Mouse (Mus musculus) large intestine, adult 2 months (tissue): ENCODE data around the gene H6pd. TPM values are rescaled to one million over a fixed set of nuclear protein-coding genes. Genes with fewer than 3 reads are reported as not detected.
"Not testable (repeated sequence)": the region's sequence is repeated elsewhere in the genome, so short reads cannot be mapped to it uniquely, and the experiment has no call there.

ENCODE experiments used
- DNase-seq: peaks from one replicate; pipeline ENCODE4 v3.0.0-alpha.2; 2012; ENCODE audit warnings: low read depth, low spot score
- WGBS: fragments of 180-500 bp; shearing (Covaris S2); methylation state at CpG from one replicate; pipeline ENCODE4 v1.1.7; 2018; 5-methylcytosine and 5-hydroxymethylcytosine counted together
- polyA plus RNA-seq: library from polyadenylated mRNA; depleted of rRNA; stranded (reverse); fragments of >200 nt; gene quantifications from 2 replicates; pipeline ENCODE4 v1.2.3, GENCODE M21; 2012; rRNA removed

H6pd gene
- 13.3 and 22.7 TPM in 2 replicates for polyA plus RNA-seq

- 3% methylated on average over 52 of the region's 52 CpGs for WGBS
- no peak for DNase-seq
Observed at GRCm38 (mm10) chr4:150008853-150009586, at the start of gene H6pd. Gene H6pd (minus strand): TSS chr4:150009023.

GRCm38 (mm10) chr4:150057722-150058121 is 48.9 kb upstream of the H6pd start:
- DNase-seq: no peak
- WGBS: 98% methylated on average over 12 of the region's 12 CpGs

GRCm38 (mm10) chr4:150056171-150056570 is 47.3 kb upstream of the H6pd start:
- 83% methylated on average over 7 of the region's 7 CpGs for WGBS
- no peak for DNase-seq

- WGBS: 91% methylated on average over 3 of the region's 3 CpGs
- no peak for DNase-seq
Observed at GRCm38 (mm10) chr4:150052380-150052779, 43.6 kb upstream of the H6pd start.

GRCm38 (mm10) chr4:150051514-150051913 is 42.7 kb upstream of the H6pd start:
- 89% methylated on average over 8 of the region's 8 CpGs for WGBS
- DNase-seq: no peak

GRCm38 (mm10) chr4:150049564-150050226 is 40.9 kb upstream of the H6pd start:
- 27% methylated on average over 13 of the region's 13 CpGs for whole genome bisulfite sequencing
- no peak for DNase-seq

GRCm38 (mm10) chr4:150049157-150049513 is 40.3 kb upstream of the H6pd start:
- whole genome bisulfite sequencing: 18% methylated on average over 15 of the region's 15 CpGs
- DNase-seq: no peak

GRCm38 (mm10) chr4:150048478-150049156 is 39.8 kb upstream of the H6pd start:
- WGBS: under 1% methylated on average over 49 of the region's 49 CpGs
- DNase-seq: no peak

GRCm38 (mm10) chr4:150048038-150048437 is 39.2 kb upstream of the H6pd start:
- WGBS: under 1% methylated on average over 20 of the region's 20 CpGs
- peak; percentile 21 for DNase-seq

GRCm38 (mm10) chr4:150043591-150043990 is 34.8 kb upstream of the H6pd start:
- no peak for DNase-seq
- WGBS: 95% methylated on average over 9 of the region's 9 CpGs

GRCm38 (mm10) chr4:150041346-150042110 is 32.7 kb upstream of the H6pd start:
- no peak for DNase-seq
- WGBS: 71% methylated on average over 10 of the region's 10 CpGs

GRCm38 (mm10) chr4:150040856-150041255 is 32.0 kb upstream of the H6pd start:
- DNase-seq: not testable (repeated sequence)
- WGBS: 94% methylated on average over 1 of the region's 1 CpGs

- WGBS: 78% methylated on average over 9 of the region's 9 CpGs
- DNase-seq: no peak
Observed at GRCm38 (mm10) chr4:150040003-150040581, 31.3 kb upstream of the H6pd start.

GRCm38 (mm10) chr4:150038533-150038932 is 29.7 kb upstream of the H6pd start:
- 86% methylated on average over 7 of the region's 7 CpGs for WGBS

GRCm38 (mm10) chr4:150036094-150036493 is 27.3 kb upstream of the H6pd start:
- WGBS: 87% methylated on average over 6 of the region's 6 CpGs
- DNase-seq: no peak

More at GRCm38 (mm10) chr4:150038533-150038932, 29.7 kb upstream of the H6pd start:
- no peak for DNase-seq

GRCm38 (mm10) chr4:150035280-150035679 is 26.5 kb upstream of the H6pd start:
- DNase-seq: peak; percentile 74
- WGBS: 5% methylated on average over 10 of the region's 10 CpGs

- no peak for DNase-seq
- WGBS: 35% methylated on average over 31 of the region's 31 CpGs
Observed at GRCm38 (mm10) chr4:150033261-150033671, 24.4 kb upstream of the H6pd start.

GRCm38 (mm10) chr4:150031234-150031890 is 22.5 kb upstream of the H6pd start:
- no peak for DNase-seq
- 17% methylated on average over 14 of the region's 14 CpGs for WGBS
